8 mouse cellular contexts compared by ENCODE assay signal in the genomic region with DNA sequence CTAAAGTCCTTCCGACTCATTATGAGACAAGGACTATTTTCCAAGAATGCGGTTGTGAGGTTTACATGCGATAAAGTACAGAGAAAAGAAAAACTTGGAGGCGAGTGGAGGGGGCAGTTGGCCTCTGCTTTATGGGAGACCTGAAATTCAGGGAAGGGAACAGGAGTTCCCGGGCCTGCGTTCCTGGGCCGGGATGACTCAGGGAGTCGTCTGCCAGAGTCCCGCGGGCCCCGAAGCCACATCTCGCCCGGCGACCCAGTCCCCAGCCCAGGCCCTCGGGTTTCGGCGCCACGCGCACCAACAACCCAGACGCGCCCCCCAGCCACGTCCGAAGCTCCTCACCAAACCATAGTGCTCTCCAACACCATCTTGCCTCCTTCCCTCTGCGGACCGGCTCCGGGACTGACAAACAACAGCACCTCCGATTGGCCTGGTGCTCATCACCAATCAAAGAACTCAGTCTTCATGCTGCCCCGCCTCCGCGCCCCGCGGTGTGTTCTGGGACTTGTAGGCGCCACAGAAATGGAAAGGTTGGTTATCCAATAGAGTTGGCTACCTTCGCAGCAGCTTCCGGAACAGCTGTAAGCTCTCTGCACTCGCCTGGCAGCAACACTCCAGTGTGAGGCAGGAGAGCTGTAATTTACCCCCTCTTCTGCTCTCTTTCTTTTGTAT. TPM values are rescaled to one million over a fixed set of nuclear protein-coding genes. Genes with fewer than 3 reads are reported as not detected.
A peak's percentile ranks its signal among the peaks of the same experiment; 100 is the strongest.
DNase-seq lines count a peak whose midpoint lies in the region; ATAC-seq and TF ChIP-seq lines count a peak whose summit lies in the region.

Gene Psmd4, minus strand, starts transcription at position 449 of the 672 bp plus-strand sequence.

- DNase-seq in CD8-positive naive resting alpha-beta T cell, adult 2 months (ENCODE audit: low read depth in 2 of 2, low spot score in 2 of 2), result peak; percentile 96 to 99
- peak; percentile 93 for DNase-seq in c-Kit-positive CD71-negative TER-119-negative erythroid progenitor cells, embryonic 14.5 days (ENCODE audit: low read depth)
- DNase-seq in forebrain, embryonic 10.5 days (ENCODE audit: extremely low spot score, low spot score), result peak; percentile 99
- DNase-seq in kidney, postnatal 25 days, result peak; percentile 98 to 99
- peak; percentile 96 to 97 (median 97) for DNase-seq in liver, embryonic 14.5 days (ENCODE audit: low read depth in 3 of 3, low spot score in 3 of 3)
- peak; percentile 98 for DNase-seq in neural tube, embryonic 11.5 days (ENCODE audit: low spot score)
- DNase-seq in stomach, postnatal 0 days (ENCODE audit: low spot score), result peak; percentile 99

- TF ChIP-seq EP300 in liver, embryonic 14.5 days (IDR thresholded peaks at IDR 0.05; ENCODE audit: low read depth), result no peak
- TF ChIP-seq EP300 in stomach, postnatal 0 days (optimal IDR thresholded peaks at IDR 0.05), result no peak

- peaks cover 31% of the 10 kb centered on the region for H3K36me3 ChIP-seq in forebrain, embryonic 10.5 days (replicated peaks)
- H3K36me3 ChIP-seq in heart, embryonic 15.5 days, result peaks cover 11% of the 10 kb centered on the region
- peaks cover 12% of the 10 kb centered on the region for H3K36me3 ChIP-seq in liver, embryonic 14.5 days (replicated peaks; ENCODE audit: control insufficient read depth, insufficient read depth, low read depth)
- H3K36me3 ChIP-seq in neural tube, embryonic 11.5 days (ENCODE audit: control insufficient read depth, insufficient read depth, low read length), result no peaks in the 10 kb centered on the region; the same call in 1 of the 2 replicates
- H3K36me3 ChIP-seq in stomach, postnatal 0 days (ENCODE audit: control insufficient read depth, insufficient read depth, low read length), result no peaks in the 10 kb centered on the region

- no peaks in the 10 kb centered on the region for H3K27me3 ChIP-seq in forebrain, embryonic 10.5 days (ENCODE audit: poor library complexity, severe bottlenecking)
- no peaks in the 10 kb centered on the region for H3K27me3 ChIP-seq in heart, embryonic 15.5 days
- no peaks in the 10 kb centered on the region for H3K27me3 ChIP-seq in liver, embryonic 14.5 days (ENCODE audit: control insufficient read depth, insufficient read depth, low read length)
- H3K27me3 ChIP-seq in neural tube, embryonic 11.5 days (ENCODE audit: control insufficient read depth, insufficient read depth, low read length), result no peaks in the 10 kb centered on the region
- no peaks in the 10 kb centered on the region for H3K27me3 ChIP-seq in stomach, postnatal 0 days (ENCODE audit: control insufficient read depth, insufficient read depth, low read length)

- peak; percentile 98 for ATAC-seq in heart, embryonic 15.5 days (replicated peaks; ENCODE audit: insufficient number of reproducible peaks, insufficient read depth, low FRiP score, low read depth)
- ATAC-seq in liver, embryonic 14.5 days (ENCODE audit: insufficient read depth), result peak; percentile 95
- peak; percentile 99 for ATAC-seq in neural tube, embryonic 11.5 days (ENCODE audit: insufficient read depth, low FRiP score, low TSS enrichment)
- ATAC-seq in stomach, postnatal 0 days (ENCODE audit: low FRiP score, low TSS enrichment), result peak; percentile 98

- H3K4me2 ChIP-seq in heart, embryonic 15.5 days, result peak within 1 kb of the TSS; percentile 60
- H3K4me2 ChIP-seq in liver, embryonic 14.5 days (ENCODE audit: low read depth), result peak within 1 kb of the TSS; percentile 81
- peak within 1 kb of the TSS; percentile 57 for H3K4me2 ChIP-seq in neural tube, embryonic 11.5 days (ENCODE audit: low read depth)
- peak within 1 kb of the TSS; percentile 59 for H3K4me2 ChIP-seq in stomach, postnatal 0 days (replicated peaks; ENCODE audit: low read depth)

- peaks cover 16% of the 10 kb centered on the region for H3K4me1 ChIP-seq in forebrain, embryonic 10.5 days
- H3K4me1 ChIP-seq in heart, embryonic 15.5 days (replicated peaks), result peaks cover 12% of the 10 kb centered on the region
- H3K4me1 ChIP-seq in liver, embryonic 14.5 days (replicated peaks; ENCODE audit: control insufficient read depth in 2 of 2, insufficient read depth in 2 of 2, low read length in 1 of 2), result peaks cover 22 to 25% of the 10 kb centered on the region in 2 experiments
- peaks cover 5% of the 10 kb centered on the region for H3K4me1 ChIP-seq in neural tube, embryonic 11.5 days (ENCODE audit: control insufficient read depth, insufficient read depth, low read length)
- H3K4me1 ChIP-seq in stomach, postnatal 0 days (replicated peaks; ENCODE audit: control insufficient read depth, insufficient read depth), result 0 out of 2 replicates have a peak, but pooled peaks cover 3% of the 10 kb centered on the region

- TF ChIP-seq CTCF in liver, embryonic 14.5 days (IDR thresholded peaks at IDR 0.05; ENCODE audit: low read depth), result no peak
- no peak for TF ChIP-seq CTCF in stomach, postnatal 0 days (IDR thresholded peaks at IDR 0.05; ENCODE audit: low read depth)

- H3K27ac ChIP-seq in forebrain, embryonic 10.5 days, result peak within 1 kb of the TSS; percentile 92
- peak within 1 kb of the TSS; percentile 65 for H3K27ac ChIP-seq in heart, embryonic 15.5 days
- H3K27ac ChIP-seq in liver, embryonic 14.5 days, result peak within 1 kb of the TSS; percentile 30
- H3K27ac ChIP-seq in neural tube, embryonic 11.5 days (ENCODE audit: low read depth, low read length), result no peak within 1 kb of the TSS
- peak within 1 kb of the TSS; percentile 81 for H3K27ac ChIP-seq in stomach, postnatal 0 days (replicated peaks)

- H3K9ac ChIP-seq in heart, embryonic 15.5 days, result peak within 1 kb of the TSS; percentile 96
- peak within 1 kb of the TSS; percentile 81 for H3K9ac ChIP-seq in liver, embryonic 14.5 days (replicated peaks)
- peak within 1 kb of the TSS; percentile 73 for H3K9ac ChIP-seq in neural tube, embryonic 11.5 days (ENCODE audit: low read length)
- peak within 1 kb of the TSS; percentile 93 for H3K9ac ChIP-seq in stomach, postnatal 0 days (ENCODE audit: low read length)

- no peaks in the 10 kb centered on the region for H3K9me3 ChIP-seq in forebrain, embryonic 10.5 days
- H3K9me3 ChIP-seq in heart, embryonic 15.5 days (replicated peaks), result no peaks in the 10 kb centered on the region
- no peaks in the 10 kb centered on the region for H3K9me3 ChIP-seq in liver, embryonic 14.5 days (ENCODE audit: control insufficient read depth, low read length)
- no peaks in the 10 kb centered on the region for H3K9me3 ChIP-seq in neural tube, embryonic 11.5 days (ENCODE audit: control insufficient read depth, low read length)
- H3K9me3 ChIP-seq in stomach, postnatal 0 days (ENCODE audit: control insufficient read depth, low read length), result no peaks in the 10 kb centered on the region

- under 1% methylated on average over 36 of the region's 36 CpGs for WGBS in forebrain, embryonic 10.5 days
- WGBS in heart, embryonic 15.5 days, result under 1% methylated on average over 36 of the region's 36 CpGs
- WGBS in liver, embryonic 14.5 days (ENCODE audit: insufficient replicate concordance), result under 1% methylated on average over 36 of the region's 36 CpGs
- under 1% methylated on average over 36 of the region's 36 CpGs for WGBS in neural tube, embryonic 11.5 days
- WGBS in stomach, postnatal 0 days, result under 1% methylated on average over 36 of the region's 36 CpGs

- peak within 1 kb of the TSS; percentile 92 for H3K4me3 ChIP-seq in forebrain, embryonic 10.5 days
- H3K4me3 ChIP-seq in heart, embryonic 15.5 days, result peak within 1 kb of the TSS; percentile 91
- peak within 1 kb of the TSS; percentile 79 to 82 for H3K4me3 ChIP-seq in liver, embryonic 14.5 days (ENCODE audit: insufficient read depth in 1 of 2, low read depth in 2 of 2, low read length in 2 of 2)
- peak within 1 kb of the TSS; percentile 69 for H3K4me3 ChIP-seq in neural tube, embryonic 11.5 days (ENCODE audit: low read depth, low read length)
- peak within 1 kb of the TSS; percentile 83 for H3K4me3 ChIP-seq in stomach, postnatal 0 days (ENCODE audit: low read depth, low read length)

RNA-seq across cellular contexts. Expression of gene Psmd4, which starts in this region (rescaled TPM):
- 346 and 351 TPM in 2 replicates for polyA plus RNA-seq in forebrain, embryonic 10.5 days (2016; fragmentation: Nextera tagmentation; extraction: Ambion mirVana)
- polyA plus RNA-seq in heart, embryonic 15.5 days (2015; fragmentation: Nextera tagmentation; extraction: Ambion mirVana), result 168 and 198 TPM in 2 replicates
- 114 and 150 TPM in 2 replicates for polyA plus RNA-seq in liver, embryonic 14.5 days (2012; rRNA removed)
- 153 and 161 TPM in 2 replicates for polyA plus RNA-seq in liver, embryonic 14.5 days (2014; fragmentation: Nextera tagmentation; extraction: Ambion mirVana)
- polyA plus RNA-seq in neural tube, embryonic 11.5 days (2014; fragmentation: Nextera tagmentation; extraction: Ambion mirVana), result 315 and 321 TPM in 2 replicates
- 171 and 175 TPM in 2 replicates for polyA plus RNA-seq in stomach, postnatal 0 days (2015; fragmentation: Nextera tagmentation; extraction: Ambion mirVana)
